Mouse (Mus musculus): ENCODE measurements at regions not wholly inside any gene's neighbourhood (a gene's known extent, or its start where the extent isn't known, plus 50 kb on each side); places are given as distances from the start of the nearest gene placed in this dataset.

GRCm38 (mm10) chr11:63704995-63705580, 217.0 kb downstream of the Hs3st3b1 start:
- TF ChIP-seq CTCF (IDR thresholded peaks at IDR 0.05; ENCODE audit: control insufficient read depth, insufficient read depth, low read length): no peak
- no peak for TF ChIP-seq POLR2A (IDR thresholded peaks at IDR 0.05; ENCODE audit: borderline replicate concordance, control insufficient read depth, low read depth, low read length)

Measured in bone marrow, adult 2 months (tissue).